Mouse (Mus musculus): Measurements from ENCODE around the gene Mepce. TPM values are rescaled to one million over a fixed set of nuclear protein-coding genes. Genes with fewer than 3 reads are reported as not detected.

Mepce gene
- total RNA-seq, 4 experiments from 2014 or later, result 23.0 to 24.2 (median 23.3) TPM

GRCm38 (mm10) chr5:137742048-137742447 is 45.4 kb downstream of the Mepce start:
- DNase-seq (ENCODE audit: low spot score in 2 of 2), result no peak

DNA sequence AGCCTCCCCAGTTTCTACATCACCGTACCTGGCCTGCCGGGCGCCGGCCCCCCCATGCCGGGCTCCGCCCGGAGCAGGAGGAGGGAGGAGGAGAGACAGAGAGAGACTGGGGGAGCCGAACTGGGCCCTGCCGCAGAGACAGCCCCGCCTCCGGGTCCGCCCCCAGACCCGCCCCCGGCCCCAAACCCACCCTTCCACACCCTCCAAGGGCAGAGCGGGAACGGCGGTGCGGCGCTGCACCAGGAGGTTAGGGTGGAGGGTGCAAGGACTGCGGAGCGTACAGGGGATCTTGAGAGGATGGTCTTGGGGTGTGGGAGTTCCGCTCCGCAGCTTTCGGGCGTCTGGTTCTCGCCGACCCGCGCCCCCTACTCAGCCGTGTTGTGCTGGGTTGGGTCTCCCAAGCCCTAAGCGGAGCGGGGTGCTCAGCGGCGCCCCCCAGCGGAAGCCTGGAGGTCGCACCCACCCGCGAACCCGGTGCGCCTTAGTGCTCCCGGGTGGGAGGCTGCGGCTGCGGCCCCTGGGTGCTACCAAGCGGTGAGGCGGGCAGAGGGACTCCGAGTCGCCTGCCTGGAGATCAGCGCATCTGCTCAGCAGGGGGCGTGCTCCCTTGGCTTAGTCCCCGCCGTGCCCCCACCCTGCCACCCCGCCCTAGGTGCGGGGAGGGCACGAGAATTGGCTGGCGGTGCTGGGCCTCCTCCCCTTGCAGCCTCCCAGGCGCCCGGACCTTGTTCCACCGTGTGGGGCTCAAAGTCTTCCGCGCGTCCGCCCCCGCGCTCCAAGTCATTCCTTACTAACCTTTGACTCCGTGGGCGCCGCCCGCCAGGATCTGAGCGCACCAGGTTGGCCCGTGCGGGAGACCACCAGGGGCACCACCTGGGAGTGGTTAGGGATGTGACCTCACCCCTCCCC is 46.2 kb downstream of the Mepce start, which contains the start of gene Nyap1:
TSS of gene Nyap1 (minus strand) at position 585 of the 909 bp plus-strand sequence.
- DNase-seq (ENCODE audit: low spot score in 2 of 2), result peak; percentile 49 to 53

GRCm38 (mm10) chr5:137740506-137740905 is 46.9 kb downstream of the Mepce start:
- no peak for DNase-seq (ENCODE audit: low spot score in 2 of 2)

DNA sequence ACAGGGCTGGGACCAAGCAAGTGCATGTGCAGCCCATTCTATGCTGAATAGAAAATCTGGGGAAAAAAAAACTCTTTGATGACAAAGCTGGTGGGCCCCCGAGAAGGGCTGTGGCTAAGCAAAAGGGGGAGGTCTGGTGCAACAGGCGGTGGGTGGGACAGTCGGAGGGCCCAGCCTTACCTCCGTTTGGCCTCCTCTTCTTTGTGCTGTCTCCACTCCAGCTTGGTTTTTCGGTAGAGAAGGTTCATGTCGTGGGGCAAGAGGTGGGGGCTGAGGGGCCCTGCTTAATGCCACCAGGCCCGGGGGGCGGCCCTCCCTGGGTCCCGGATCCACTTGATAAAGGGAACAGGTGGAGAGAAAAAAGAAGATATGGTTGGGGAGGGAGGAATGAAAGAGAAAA is 48.0 kb downstream of the Mepce start:
- no peak for DNase-seq (ENCODE audit: low spot score in 2 of 2)

GRCm38 (mm10) chr5:137738516-137738915 is 48.9 kb downstream of the Mepce start:
- DNase-seq (ENCODE audit: low spot score in 2 of 2), result no peak

- DNase-seq (ENCODE audit: low spot score in 2 of 2), result no peak
These were observed 50.0 kb downstream of the Mepce start for GRCm38 (mm10) chr5:137737400-137737940.

- no peak for DNase-seq (ENCODE audit: low spot score in 2 of 2)
These were observed 53.0 kb downstream of the Mepce start for GRCm38 (mm10) chr5:137734289-137735061.

DNA sequence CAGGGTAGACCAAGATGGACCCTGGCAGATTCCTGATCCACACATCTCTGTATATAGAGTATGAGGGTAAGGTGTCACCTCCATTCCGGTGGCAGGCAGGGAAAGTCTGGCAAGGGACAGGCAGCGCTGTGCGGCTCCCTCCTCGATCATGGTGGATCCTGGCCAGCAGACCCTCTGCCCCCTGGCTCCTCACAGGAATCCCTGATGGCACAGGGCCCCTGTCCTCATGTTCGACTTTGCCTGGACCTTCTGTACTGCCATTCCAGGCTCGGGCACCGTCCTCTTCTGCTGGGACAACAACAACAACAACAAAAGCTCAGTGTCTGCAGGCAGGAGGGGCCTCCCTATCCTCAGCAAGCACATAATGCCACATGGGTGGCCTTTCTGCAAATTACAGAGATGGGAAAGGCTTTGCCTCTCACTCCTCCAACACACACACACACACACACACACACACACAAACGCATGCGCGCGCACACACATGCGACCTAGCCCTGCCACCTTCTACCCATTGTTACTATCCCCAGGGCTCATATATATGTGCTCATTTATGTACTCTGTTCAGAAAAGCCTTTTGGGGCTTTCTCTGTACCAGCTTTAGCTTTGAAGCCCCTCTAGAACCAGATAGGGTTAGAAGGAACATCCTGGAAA is 53.7 kb downstream of the Mepce start:
- no peak for DNase-seq (ENCODE audit: low spot score in 2 of 2)

Other genes starting within 250 kb of the Mepce start
- gene Actl6b, start 234.1 kb downstream of the Mepce start, total RNA-seq (2022), result not detected
- gene Tfr2, start 217.8 kb downstream of the Mepce start, total RNA-seq (2022), result not detected
- 10 to 100 TPM; 10.1 to 13.6 (median 11.6) TPM for gene Mospd3, start 186.6 kb downstream of the Mepce start, total RNA-seq (2022)
- 10 to 100 TPM; 16.2 to 35.4 (median 22.9) TPM for gene Pcolce, start 173.9 kb downstream of the Mepce start, total RNA-seq (2022)
- under 1 TPM in 2 of 4 experiments, not detected in 2; 0.20 to 0.29 TPM for gene Fbxo24, start 158.7 kb downstream of the Mepce start, total RNA-seq (2022)
- gene Lrch4, start 158.5 kb downstream of the Mepce start, total RNA-seq (2022), result 10 to 100 TPM; 12.7 to 15.7 (median 14.6) TPM
- 1 to 10 TPM; 1.9 to 3.5 (median 2.5) TPM for gene Gm20605, start 158.5 kb downstream of the Mepce start, total RNA-seq (2022)
- 1 to 10 TPM in 2 of 4 experiments, under 1 TPM in 2; 0.75 to 1.8 (median 1.1) TPM for gene Sap25, start 146.3 kb downstream of the Mepce start, total RNA-seq (2022)
- gene Irs3, start 141.9 kb downstream of the Mepce start, total RNA-seq (2022), result under 1 TPM; 0.19 to 0.81 (median 0.25) TPM
- 1 to 10 TPM; 2.4 to 4.4 (median 3.3) TPM for gene Agfg2, start 102.9 kb downstream of the Mepce start, total RNA-seq (2022)
- under 1 TPM in 2 of 4 experiments, not detected in 2; 0.10 to 0.16 TPM for gene Nyap1, start 46.0 kb downstream of the Mepce start, total RNA-seq (2022)
- gene Tsc22d4, start 41.9 kb downstream of the Mepce start, total RNA-seq (2022), result 10 to 100 TPM; 39.6 to 68.9 (median 47.7) TPM
- 1 to 10 TPM; 4.7 to 6.0 (median 5.3) TPM for gene Ppp1r35, start 8.8 kb downstream of the Mepce start, total RNA-seq (2022)
- under 1 TPM in 2 of 4 experiments, not detected in 2; 0.24 to 0.31 TPM for gene Zcwpw1, start 143 bp upstream of the Mepce start, total RNA-seq (2022)
- gene Pilra, start 48.6 kb upstream of the Mepce start, total RNA-seq (2022), result under 1 TPM in 1 of 4 experiments, not detected in 3; 0.21 TPM
- under 1 TPM in 1 of 4 experiments, not detected in 3; 0.79 TPM for gene Pilrb1, start 70.5 kb upstream of the Mepce start, total RNA-seq (2022)
- gene Pilrb2, start 84.2 kb upstream of the Mepce start, total RNA-seq (2022), result not detected
- under 1 TPM in 2 of 4 experiments, not detected in 2; 0.07 to 0.11 TPM for gene Cyp3a13, start 134.0 kb upstream of the Mepce start, total RNA-seq (2022)
- gene Gjc3, start 175.4 kb upstream of the Mepce start, total RNA-seq (2022), result under 1 TPM; 0.17 to 0.51 (median 0.36) TPM
- gene Azgp1, start 193.9 kb upstream of the Mepce start, total RNA-seq (2022), result under 1 TPM in 1 of 4 experiments, not detected in 3; 0.43 TPM
- not detected for gene Smok3a, start 233.6 kb upstream of the Mepce start, total RNA-seq (2022)
- not detected for gene Smok3b, start 233.8 kb upstream of the Mepce start, total RNA-seq (2022)